Mouse (Mus musculus) lung, embryonic 14.5 days (tissue): Measurements from ENCODE around the gene Apoc2. TPM values are rescaled to one million over a fixed set of nuclear protein-coding genes. Genes with fewer than 3 reads are reported as not detected.

Experiments used
- ATAC-seq: fragments of 200-750 bp; cut with Nextera tagmentation; 2 replicates; pipeline ENCODE4 v1.8.0; 2017; ENCODE audit warnings: mild to moderate bottlenecking, moderate TSS enrichment, moderate library complexity; ENCODE audit not compliant: insufficient read depth
- DNase-seq: peaks from one replicate; pipeline ENCODE4 v3.0.0-alpha.2; 2015
- H3K27ac ChIP-seq: fragments of 300-500 bp; sonication (generic); 2 replicates; pipeline ENCODE4 v1.5.1; 2014; ENCODE audit warnings: low read depth, mild to moderate bottlenecking, moderate library complexity
- H3K27me3 ChIP-seq: fragments of 300-500 bp; sonication (generic); 2 replicates; pipeline ENCODE4 v1.6.1; 2014; ENCODE audit warnings: low read length, control low read depth; ENCODE audit not compliant: insufficient read depth
- H3K36me3 ChIP-seq: fragments of 300-500 bp; sonication (generic); 2 replicates; pipeline ENCODE4 v1.6.1; 2014; ENCODE audit warnings: control low read depth; ENCODE audit not compliant: insufficient read depth
- H3K4me1 ChIP-seq: fragments of 300-500 bp; sonication (generic); 2 replicates; pipeline ENCODE4 v1.6.1; 2014; ENCODE audit warnings: antibody characterized with exemption, control low read depth; ENCODE audit not compliant: insufficient read depth
- H3K4me2 ChIP-seq: fragments of 300-500 bp; sonication (generic); 2 replicates; pipeline ENCODE4 v1.6.1; 2014; ENCODE audit warnings: mild to moderate bottlenecking
- H3K4me3 ChIP-seq: fragments of 300-500 bp; sonication (generic); 2 replicates; pipeline ENCODE4 v1.5.1; 2014; ENCODE audit warnings: low read depth, low read length
- H3K9ac ChIP-seq: fragments of 300-500 bp; sonication (generic); 2 replicates; pipeline ENCODE4 v1.6.1; 2014
- H3K9me3 ChIP-seq: fragments of 300-500 bp; sonication (generic); 2 replicates; pipeline ENCODE4 v1.6.1; 2016; ENCODE audit warnings: low read depth, low read length, control low read depth
- CTCF ChIP-seq: IDR thresholded peaks from 2 replicates; pipeline ENCODE4 v1.5.1; 2016; ENCODE audit warnings: antibody characterized with exemption, low read depth
- WGBS: fragments of 180-500 bp; shearing (Covaris S2); extraction: QIAGEN DNeasy Blood & Tissue Kit; methylation state at CpG from one replicate; pipeline ENCODE4 v1.1.7; 2014; 5-methylcytosine and 5-hydroxymethylcytosine counted together
- polyA plus RNA-seq: library from polyadenylated mRNA; unstranded; fragments of >200 nt; fragmentation: Nextera tagmentation; extraction: Ambion mirVana; gene quantifications from 2 replicates; pipeline ENCODE4 v1.2.1, GENCODE M21; 2014

Gene Apoc2
- polyA plus RNA-seq, 1 experiment from 2014 or later = 2.5 TPM

GRCm38 (mm10) chr7:19629361-19629734, 48.4 kb downstream of the Apoc2 start, which contains the start of gene Relb:
Gene Relb (minus strand): TSS chr7:19629438.
- TF ChIP-seq CTCF = no peak
- DNase-seq = peak; percentile 96
- under 1% methylated on average over 41 of the region's 41 CpGs for WGBS
- H3K9me3 ChIP-seq = no peaks in the 10 kb centered on the region
- H3K4me1 ChIP-seq = no peaks in the 10 kb centered on the region
- peak within 1 kb of the TSS; percentile 54 for H3K9ac ChIP-seq
- peak within 1 kb of the TSS; percentile 92 for H3K27ac ChIP-seq
- peaks cover 25% of the 10 kb centered on the region for H3K36me3 ChIP-seq
- H3K4me2 ChIP-seq = peak within 1 kb of the TSS; percentile 96
- peak; percentile 73; the same call in 1 of the 2 replicates for ATAC-seq
- H3K27me3 ChIP-seq = no peaks in the 10 kb centered on the region
- H3K4me3 ChIP-seq = peak within 1 kb of the TSS; percentile 72

- Histone ChIP-seq H3K4me2 (peak overlapping the region; percentile 96), H3K4me1 (no peaks in the 10 kb centered on the region), H3K9me3 (no peaks in the 10 kb centered on the region), H3K4me3 (peak overlapping the region; percentile 72), H3K36me3 (peaks cover 19% of the 10 kb centered on the region), H3K27ac (peak overlapping the region; percentile 92), H3K27me3 (no peaks in the 10 kb centered on the region), H3K9ac (peak overlapping the region; percentile 54)
- under 1% methylated on average over 57 of the region's 57 CpGs for WGBS
- ATAC-seq = peak; percentile 88
- TF ChIP-seq CTCF = no peak
- DNase-seq = peak; percentile 96
Observed at GRCm38 (mm10) chr7:19628536-19629360, 49.0 kb downstream of the Apoc2 start.

- H3K27me3 ChIP-seq = no peaks in the 10 kb centered on the region
- TF ChIP-seq CTCF = no peak
- no peak overlapping the region for H3K9ac ChIP-seq
- no peaks in the 10 kb centered on the region for H3K4me1 ChIP-seq
- H3K36me3 ChIP-seq = peaks cover 14% of the 10 kb centered on the region
- no peaks in the 10 kb centered on the region for H3K9me3 ChIP-seq
- 16% methylated on average over 17 of the region's 17 CpGs for WGBS
- ATAC-seq = no peak
- H3K4me3 ChIP-seq = peak overlapping the region; percentile 72
- no peak for DNase-seq
- H3K27ac ChIP-seq = peak overlapping the region; percentile 92
- H3K4me2 ChIP-seq = peak overlapping the region; percentile 96
Observed at GRCm38 (mm10) chr7:19628192-19628535, 49.6 kb downstream of the Apoc2 start.

GRCm38 (mm10) chr7:19627721-19628120, 50.0 kb downstream of the Apoc2 start:
- WGBS = 63% methylated on average over 3 of the region's 3 CpGs
- no peak for TF ChIP-seq CTCF
- DNase-seq (no peak), ATAC-seq (no peak; the same call in 1 of the 2 replicates)
- Histone ChIP-seq H3K9ac (no peak overlapping the region), H3K9me3 (no peaks in the 10 kb centered on the region), H3K4me3 (peak overlapping the region; percentile 72), H3K27me3 (no peaks in the 10 kb centered on the region), H3K4me1 (no peaks in the 10 kb centered on the region), H3K4me2 (peak overlapping the region; percentile 96), H3K27ac (no peak overlapping the region), H3K36me3 (peaks cover 9% of the 10 kb centered on the region)

- DNase-seq (no peak), ATAC-seq (no peak)
- Histone ChIP-seq H3K36me3 (no peaks in the 10 kb centered on the region), H3K9me3 (no peaks in the 10 kb centered on the region), H3K27me3 (peaks cover 4% of the 10 kb centered on the region; the same call in 1 of the 2 replicates), H3K9ac (no peak overlapping the region), H3K4me3 (no peak overlapping the region), H3K4me1 (no peaks in the 10 kb centered on the region), H3K27ac (no peak overlapping the region), H3K4me2 (no peak overlapping the region)
- no peak for TF ChIP-seq CTCF
- 54% methylated on average over 2 of the region's 2 CpGs for whole genome bisulfite sequencing
Observed at GRCm38 (mm10) chr7:19623433-19623832, 54.3 kb downstream of the Apoc2 start.

GRCm38 (mm10) chr7:19622241-19622640, 55.5 kb downstream of the Apoc2 start:
- no peak for ATAC-seq
- Histone ChIP-seq H3K9ac (no peak overlapping the region), H3K9me3 (no peaks in the 10 kb centered on the region), H3K36me3 (no peaks in the 10 kb centered on the region), H3K4me2 (no peak overlapping the region), H3K4me3 (no peak overlapping the region), H3K4me1 (no peaks in the 10 kb centered on the region), H3K27me3 (peaks cover 4% of the 10 kb centered on the region; the same call in 1 of the 2 replicates), H3K27ac (no peak overlapping the region)
- no peak for TF ChIP-seq CTCF
- 23% methylated on average over 6 of the region's 6 CpGs for WGBS
- no peak for DNase-seq

Other genes starting within 250 kb of the Apoc2 start
- 8.7 and 11.1 TPM in 2 replicates for gene Mark4, start 219.1 kb downstream of the Apoc2 start, polyA plus RNA-seq
- 1.7 and 2.2 TPM in 2 replicates for gene Exoc3l2, start 214.6 kb downstream of the Apoc2 start, polyA plus RNA-seq
- gene Bloc1s3, start 169.6 kb downstream of the Apoc2 start, polyA plus RNA-seq = 1.1 and 1.7 TPM in 2 replicates
- 77.3 and 83.5 TPM in 2 replicates for gene Trappc6a, start 169.5 kb downstream of the Apoc2 start, polyA plus RNA-seq
- 0.11 TPM in 2 replicates for gene Nkpd1, start 160.1 kb downstream of the Apoc2 start, polyA plus RNA-seq
- gene Ppp1r37, start 114.9 kb downstream of the Apoc2 start, polyA plus RNA-seq = 4.7 and 6.2 TPM in 2 replicates
- gene Zfp296, start 100.7 kb downstream of the Apoc2 start, polyA plus RNA-seq = 0.27 and 0.38 TPM in 2 replicates
- 180 and 183 TPM in 2 replicates for gene Gemin7, start 100.3 kb downstream of the Apoc2 start, polyA plus RNA-seq
- gene Clasrp, start 73.5 kb downstream of the Apoc2 start, polyA plus RNA-seq = 46.9 and 51.5 TPM in 2 replicates
- 7.3 TPM in 2 replicates for gene Relb, start 48.5 kb downstream of the Apoc2 start, polyA plus RNA-seq
- 95.0 and 96.0 TPM in 2 replicates for gene Clptm1, start 12.9 kb downstream of the Apoc2 start, polyA plus RNA-seq
- gene Gm44805, start 3.5 kb upstream of the Apoc2 start, polyA plus RNA-seq = not detected in 2 replicates
- 0.30 TPM in 1 of 2 replicates, not detected in the other for gene Apoc4, start 3.5 kb upstream of the Apoc2 start, polyA plus RNA-seq
- gene Apoc1, start 14.7 kb upstream of the Apoc2 start, polyA plus RNA-seq = 13.6 and 15.5 TPM in 2 replicates
- 404 and 439 TPM in 2 replicates for gene Apoe, start 21.2 kb upstream of the Apoc2 start, polyA plus RNA-seq
- gene Tomm40, start 37.5 kb upstream of the Apoc2 start, polyA plus RNA-seq = 149 and 168 TPM in 2 replicates
- 120 and 125 TPM in 2 replicates for gene Nectin2, start 72.5 kb upstream of the Apoc2 start, polyA plus RNA-seq
- gene Bcam, start 93.1 kb upstream of the Apoc2 start, polyA plus RNA-seq = 206 and 209 TPM in 2 replicates
- gene Cblc, start 118.9 kb upstream of the Apoc2 start, polyA plus RNA-seq = 6.8 and 10.2 TPM in 2 replicates
- gene Bcl3, start 144.8 kb upstream of the Apoc2 start, polyA plus RNA-seq = 4.4 and 6.7 TPM in 2 replicates
- gene Gm19345, start 174.1 kb upstream of the Apoc2 start, polyA plus RNA-seq = not detected in 2 replicates
- not detected in 2 replicates for gene Ceacam16, start 183.4 kb upstream of the Apoc2 start, polyA plus RNA-seq
- not detected in 2 replicates for gene Ceacam19, start 210.0 kb upstream of the Apoc2 start, polyA plus RNA-seq
- 13.0 and 13.2 TPM in 2 replicates for gene Pvr, start 243.2 kb upstream of the Apoc2 start, polyA plus RNA-seq